In genomic region chr1:153977963-153978726, GRCm38 (mm10) we compare ENCODE assay signal across 10 mouse cellular contexts.
DNase-seq lines count a peak whose midpoint lies in the region; ATAC-seq lines count a peak whose summit lies in the region.
"Had no signal": no experiment of that assay in that cellular context is flagged by ENCODE, and none has a peak within 500 bp of the region (broad histone marks: within the 10 kb centered on the region; RNA-seq: fewer than 3 reads in every experiment).

No protein-coding gene starts in this region.

- H3K9me3 ChIP-seq in hindbrain, embryonic 16.5 days (ENCODE audit: control insufficient read depth, low read length): no peaks in the 10 kb centered on the region
- H3K9me3 ChIP-seq in midbrain, embryonic 16.5 days (replicated peaks; ENCODE audit: control insufficient read depth, low read length, poor library complexity, severe bottlenecking): no peaks in the 10 kb centered on the region

- no peak overlapping the region for H3K4me3 ChIP-seq in hindbrain, embryonic 16.5 days (ENCODE audit: low read length)
- no peak overlapping the region for H3K4me3 ChIP-seq in midbrain, embryonic 16.5 days (ENCODE audit: low read depth, low read length)
- H3K4me3 ChIP-seq: erythroblast, embryonic 14.5 days had no signal

- peak; percentile 9 for DNase-seq in kidney, postnatal 14 days
- DNase-seq in kidney, adult 9 months: no peak
- peak; percentile 83 for DNase-seq in fibroblast of lung, adult 2 months (ENCODE audit: low read depth)
- no peak for DNase-seq in lung, postnatal 25 days (ENCODE audit: low spot score)
- no peak for DNase-seq in urinary bladder, postnatal 36 days (ENCODE audit: low spot score in 2 of 2)

- peak; percentile 86 for ATAC-seq in hindbrain, embryonic 16.5 days
- peak; percentile 64; the same call in 1 of the 2 replicates for ATAC-seq in midbrain, embryonic 16.5 days
- no peak for ATAC-seq in cerebellum, adult (ENCODE audit: insufficient number of reproducible peaks, low FRiP score, low TSS enrichment)

- H3K36me3 ChIP-seq in hindbrain, embryonic 16.5 days (ENCODE audit: control insufficient read depth, insufficient read depth, low read length): no peaks in the 10 kb centered on the region
- H3K36me3 ChIP-seq in midbrain, embryonic 16.5 days (ENCODE audit: control insufficient read depth, insufficient read depth, low read length): no peaks in the 10 kb centered on the region

- H3K27ac ChIP-seq in hindbrain, embryonic 16.5 days (ENCODE audit: low read depth, low read length): no peak overlapping the region
- no peak overlapping the region for H3K27ac ChIP-seq in midbrain, embryonic 16.5 days (ENCODE audit: low read length)
- H3K27ac ChIP-seq: macrophage had no signal

- H3K27me3 ChIP-seq in hindbrain, embryonic 16.5 days (replicated peaks; ENCODE audit: control insufficient read depth, insufficient read depth, low read length): no peaks in the 10 kb centered on the region
- H3K27me3 ChIP-seq in midbrain, embryonic 16.5 days (ENCODE audit: control insufficient read depth, insufficient read depth, low read depth, low read length): no peaks in the 10 kb centered on the region

- H3K4me2 ChIP-seq in hindbrain, embryonic 16.5 days (ENCODE audit: low read length): no peak overlapping the region
- no peak overlapping the region for H3K4me2 ChIP-seq in midbrain, embryonic 16.5 days (ENCODE audit: low read length)

- H3K4me1 ChIP-seq in hindbrain, embryonic 16.5 days (ENCODE audit: control insufficient read depth, insufficient read depth, low read depth, low read length): no peaks in the 10 kb centered on the region; the same call in 1 of the 2 replicates
- 0 out of 2 replicates have a peak, but pooled peaks cover 3% of the 10 kb centered on the region for H3K4me1 ChIP-seq in midbrain, embryonic 16.5 days (ENCODE audit: control insufficient read depth, insufficient read depth, low read length)

- 9% methylated on average over 5 of the region's 5 CpGs for WGBS in hindbrain, embryonic 16.5 days
- WGBS in midbrain, embryonic 16.5 days: 12% methylated on average over 5 of the region's 5 CpGs

- H3K9ac ChIP-seq in hindbrain, embryonic 16.5 days (ENCODE audit: low read depth, low read length): no peak overlapping the region
- no peak overlapping the region for H3K9ac ChIP-seq in midbrain, embryonic 16.5 days (ENCODE audit: low read depth, low read length)

Comparison
In these comparisons a context has a peak if more than half of its experiments do, and no peak if none do; other contexts are left out.
1. DNase-seq: peak in kidney, postnatal 14 days (single experiment) and fibroblast of lung, adult 2 months (single experiment); none in kidney, adult 9 months (single experiment), lung, postnatal 25 days (single experiment) and urinary bladder, postnatal 36 days (0 of 2).